Mouse (Mus musculus) cerebellum, adult 2 months (tissue): Measurements from ENCODE around the gene Myh7b. TPM values are rescaled to one million over a fixed set of nuclear protein-coding genes. Genes with fewer than 3 reads are reported as not detected.
"Not testable (repeated sequence)": the region's sequence is repeated elsewhere in the genome, so short reads cannot be mapped to it uniquely, and the experiment has no call there.

Source experiments
- DNase-seq, 2 experiments: peaks; one replicate each; pipeline ENCODE4 v3.0.0; 2021
- H3K27ac ChIP-seq: fragments of 200-500 bp; 2 replicates; pipeline ENCODE4 v1.5.1; 2012; ENCODE audit warnings: low read length, control low read depth, inconsistent platforms; ENCODE audit not compliant: insufficient read depth
- H3K27me3 ChIP-seq: fragments of 200-500 bp; 2 replicates; pipeline ENCODE4 v1.6.1; 2012; ENCODE audit warnings: inconsistent platforms, mild to moderate bottlenecking, low read length, moderate library complexity; ENCODE audit not compliant: control insufficient read depth, insufficient read depth
- H3K4me1 ChIP-seq: fragments of 200-500 bp; 2 replicates; pipeline ENCODE4 v1.6.1; 2011; ENCODE audit warnings: low read length; ENCODE audit not compliant: control insufficient read depth, insufficient read depth
- H3K4me3 ChIP-seq: fragments of 200-500 bp; replicated peaks from 2 replicates; pipeline ENCODE3; 2011; ENCODE audit warnings: mild to moderate bottlenecking, low read depth, low read length, control low read depth; ENCODE audit not compliant: insufficient read depth
- CTCF ChIP-seq: fragments of 200-500 bp; IDR thresholded peaks from 2 replicates; pipeline ENCODE4 v1.5.1; 2011; ENCODE audit warnings: low read depth, mild to moderate bottlenecking, control low read depth, low read length, moderate library complexity, borderline replicate concordance; ENCODE audit not compliant: insufficient read depth
- POLR2A ChIP-seq: fragments of 200-500 bp; IDR thresholded peaks from 2 replicates; pipeline ENCODE4 v1.6.1; 2011; ENCODE audit warnings: low read length, control low read depth, borderline replicate concordance; ENCODE audit not compliant: insufficient read depth
- WGBS: fragments of 180-500 bp; shearing (Covaris S2); methylation state at CpG from one replicate; pipeline ENCODE4 v1.1.7; 2018; 5-methylcytosine and 5-hydroxymethylcytosine counted together
- polyA plus RNA-seq: library from polyadenylated mRNA; depleted of rRNA; stranded (reverse); fragments of >200 nt; gene quantifications from 2 replicates; pipeline ENCODE4 v1.2.3, GENCODE M21; 2012

The Myh7b gene
- polyA plus RNA-seq, 1 experiment = 17.6 TPM

DNA sequence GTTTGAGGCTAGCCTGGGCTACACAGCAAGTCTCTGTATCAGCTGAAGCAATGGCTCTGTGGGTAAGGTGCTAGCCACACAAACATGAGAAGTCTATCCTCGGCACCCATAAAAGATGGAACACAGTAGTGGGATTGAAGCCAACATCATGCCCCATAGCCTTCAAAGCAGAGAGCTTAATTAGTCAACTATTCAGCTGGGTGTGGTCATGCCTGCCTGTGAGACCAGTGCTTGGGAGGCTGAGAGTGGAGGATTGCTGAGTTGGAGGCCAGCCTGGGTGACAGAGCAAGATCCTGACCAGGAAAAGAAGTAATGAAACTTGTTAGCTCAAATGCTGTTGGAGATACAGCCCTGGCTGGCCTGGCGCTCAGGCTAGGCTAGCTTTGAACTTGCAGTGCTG, 20.1 kb upstream of the Myh7b start:
- 88% methylated on average over 2 of the region's 2 CpGs for WGBS
- H3K27me3 ChIP-seq = no peaks in the 10 kb centered on the region
- no peak overlapping the region for H3K27ac ChIP-seq
- no peak overlapping the region for H3K4me3 ChIP-seq
- no peak for DNase-seq
- H3K4me1 ChIP-seq = no peaks in the 10 kb centered on the region
- TF ChIP-seq POLR2A = no peak
- TF ChIP-seq CTCF = no peak

DNA sequence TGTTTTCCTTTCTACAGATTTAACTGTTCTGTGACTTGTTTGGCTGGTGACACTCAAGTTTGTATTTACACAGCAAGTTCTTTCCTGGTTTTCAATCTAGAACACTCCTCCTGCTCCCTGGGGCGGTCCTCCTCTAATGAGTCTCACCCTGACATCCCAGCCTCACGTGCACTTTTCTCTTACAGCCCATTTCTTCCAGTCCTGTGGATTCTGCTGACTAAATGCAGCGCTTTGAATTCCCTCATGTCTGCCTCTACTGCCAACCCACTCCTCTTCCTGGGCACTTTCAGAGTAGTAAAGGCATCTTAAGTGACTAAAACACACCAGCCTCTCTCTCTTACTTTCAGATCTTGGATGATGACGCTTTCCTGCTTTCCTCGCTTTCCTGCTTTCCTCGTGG, 19.3 kb upstream of the Myh7b start:
- Histone ChIP-seq H3K27ac (no peak overlapping the region), H3K4me3 (peak overlapping the region; percentile 98), H3K4me1 (no peaks in the 10 kb centered on the region), H3K27me3 (no peaks in the 10 kb centered on the region)
- peak in 1 of 2 experiments; percentile 17 for DNase-seq
- 8% methylated on average over 6 of the region's 6 CpGs for WGBS
- TF ChIP-seq CTCF (no peak), POLR2A (no peak)

GRCm38 (mm10) chr2:155592137-155592853, 18.7 kb upstream of the Myh7b start, which contains the start of gene Gss:
Gss (minus strand) TSS chr2:155592810.
- TF ChIP-seq POLR2A (peak; percentile 80; the same call in 1 of the 2 replicates), CTCF (no peak)
- peak within 1 kb of the TSS; percentile 82 for H3K27ac ChIP-seq
- H3K4me3 ChIP-seq = peak within 1 kb of the TSS; percentile 98
- H3K27me3 ChIP-seq = no peaks in the 10 kb centered on the region
- DNase-seq = peak; percentile 97 to 99
- H3K4me1 ChIP-seq = no peaks in the 10 kb centered on the region
- under 1% methylated on average over 53 of the region's 53 CpGs for WGBS

- no peak for TF ChIP-seq CTCF
- no peak for TF ChIP-seq POLR2A
- H3K27me3 ChIP-seq = no peaks in the 10 kb centered on the region
- no peaks in the 10 kb centered on the region for H3K4me1 ChIP-seq
- 0% methylated on average over 9 of the region's 9 CpGs for WGBS
- peak overlapping the region; percentile 98 for H3K4me3 ChIP-seq
- peak overlapping the region; percentile 82 for H3K27ac ChIP-seq
- no peak for DNase-seq
Observed at GRCm38 (mm10) chr2:155592854-155593283, 18.1 kb upstream of the Myh7b start.

- no peak overlapping the region for H3K27ac ChIP-seq
- H3K27me3 ChIP-seq = no peaks in the 10 kb centered on the region
- DNase-seq = no peak
- H3K4me3 ChIP-seq = no peak overlapping the region
- 85% methylated on average over 6 of the region's 6 CpGs for WGBS
- TF ChIP-seq CTCF = no peak
- H3K4me1 ChIP-seq = no peaks in the 10 kb centered on the region
Observed at GRCm38 (mm10) chr2:155595516-155595915, 15.5 kb upstream of the Myh7b start.

GRCm38 (mm10) chr2:155603707-155604106, 7.3 kb upstream of the Myh7b start:
- Histone ChIP-seq H3K4me1 (peaks cover 10% of the 10 kb centered on the region; the same call in 1 of the 2 replicates), H3K27me3 (no peaks in the 10 kb centered on the region), H3K4me3 (no peak overlapping the region), H3K27ac (no peak overlapping the region)
- DNase-seq = no peak
- 79% methylated on average over 3 of the region's 3 CpGs for WGBS
- TF ChIP-seq POLR2A = no peak
- no peak for TF ChIP-seq CTCF

GRCm38 (mm10) chr2:155604560-155605235, 6.3 kb upstream of the Myh7b start:
- TF ChIP-seq POLR2A (no peak), CTCF (no peak)
- no peak overlapping the region for H3K4me3 ChIP-seq
- H3K4me1 ChIP-seq = peaks cover 10% of the 10 kb centered on the region; the same call in 1 of the 2 replicates
- H3K27me3 ChIP-seq = no peaks in the 10 kb centered on the region
- WGBS = 72% methylated on average over 10 of the region's 10 CpGs
- H3K27ac ChIP-seq = no peak overlapping the region
- DNase-seq = no peak

DNA sequence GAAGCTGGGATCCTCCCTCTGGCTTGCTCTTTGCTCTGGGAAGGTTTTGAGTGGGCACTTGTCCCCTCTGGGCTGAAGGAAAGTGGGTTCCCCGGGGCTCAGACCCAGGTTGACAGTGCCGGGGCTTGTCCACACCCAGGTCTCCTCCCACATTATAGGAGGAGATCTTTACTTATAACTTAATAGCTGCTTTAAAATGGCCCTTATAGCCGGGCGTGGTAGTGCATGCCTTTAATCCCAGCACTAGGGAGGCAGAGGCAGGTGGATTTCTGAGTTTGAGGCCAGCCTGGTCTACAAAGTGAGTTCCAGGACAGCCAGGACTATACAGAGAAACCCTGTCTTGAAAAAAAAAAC, 5.8 kb upstream of the Myh7b start:
- 90% methylated on average over 4 of the region's 4 CpGs for WGBS
- DNase-seq, H3K27me3 ChIP-seq, H3K4me3 ChIP-seq, H3K27ac ChIP-seq, H3K4me1 ChIP-seq: not testable (repeated sequence)

DNA sequence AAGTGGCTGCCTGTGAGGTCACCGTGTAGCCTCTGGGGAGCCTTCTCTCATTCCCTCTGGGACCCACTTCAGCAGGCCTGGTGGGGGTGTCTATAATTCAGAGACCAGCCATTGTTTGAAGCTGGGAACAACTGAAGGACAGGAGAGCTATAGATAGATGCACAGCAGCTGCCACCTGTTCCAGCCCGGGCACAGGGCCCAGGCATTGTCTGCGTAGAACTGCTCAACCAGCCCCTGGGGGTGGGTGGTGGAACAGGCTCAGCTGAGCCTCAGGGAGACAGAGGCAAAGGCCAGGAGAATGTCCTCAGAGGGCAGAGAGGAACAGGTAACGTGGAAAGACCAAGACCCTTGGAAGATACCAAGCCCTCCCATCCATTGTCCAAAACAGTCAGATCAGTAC, 4.7 kb upstream of the Myh7b start:
- peaks cover 10% of the 10 kb centered on the region; the same call in 1 of the 2 replicates for H3K4me1 ChIP-seq
- no peaks in the 10 kb centered on the region for H3K27me3 ChIP-seq
- H3K27ac ChIP-seq = no peak overlapping the region
- WGBS = 40% methylated on average over 4 of the region's 4 CpGs
- TF ChIP-seq CTCF (0 out of 2 replicates have a peak, but pooled peaks have one; percentile 23), POLR2A (no peak)
- peak; percentile 76 to 82 for DNase-seq
- H3K4me3 ChIP-seq = no peak overlapping the region
